Mouse (Mus musculus): ENCODE results near the gene Cldn19. TPM values are rescaled to one million over a fixed set of nuclear protein-coding genes. Genes with fewer than 3 reads are reported as not detected.

The Cldn19 gene
- polyA plus RNA-seq, 1 experiment from 2014 or later, result not detected

- H3K9me3 ChIP-seq (ENCODE audit: low read length), result no peaks in the 10 kb centered on the region
- no peak overlapping the region for H3K27ac ChIP-seq (ENCODE audit: low read length)
- TF ChIP-seq CTCF (IDR thresholded peaks at IDR 0.05) (no peak), EP300 (IDR thresholded peaks at IDR 0.05) (no peak)
- H3K9ac ChIP-seq (replicated peaks; ENCODE audit: low read depth), result no peak overlapping the region
- H3K4me2 ChIP-seq (replicated peaks; ENCODE audit: low read depth, low read length), result no peak overlapping the region
- H3K36me3 ChIP-seq (ENCODE audit: insufficient read depth, low read length), result no peaks in the 10 kb centered on the region
- H3K4me3 ChIP-seq (ENCODE audit: low read depth, low read length), result no peak overlapping the region
- WGBS, result 93% methylated on average over 12 of the region's 12 CpGs
- no peaks in the 10 kb centered on the region for H3K27me3 ChIP-seq (replicated peaks; ENCODE audit: insufficient read depth, low read length)
- DNase-seq (ENCODE audit: low spot score), result no peak
- ATAC-seq, result no peak
- no peaks in the 10 kb centered on the region; the same call in none of the 2 replicates for H3K4me1 ChIP-seq (ENCODE audit: insufficient read depth, low read depth, low read length)
Observed at GRCm38 (mm10) chr4:119242571-119242970, 12.6 kb upstream of the Cldn19 start.

- Histone ChIP-seq H3K36me3 (ENCODE audit: insufficient read depth, low read length) (no peaks in the 10 kb centered on the region), H3K4me2 (replicated peaks; ENCODE audit: low read depth, low read length) (no peak overlapping the region), H3K9me3 (ENCODE audit: low read length) (no peaks in the 10 kb centered on the region), H3K4me3 (ENCODE audit: low read depth, low read length) (no peak overlapping the region), H3K27me3 (replicated peaks; ENCODE audit: insufficient read depth, low read length) (no peaks in the 10 kb centered on the region), H3K9ac (replicated peaks; ENCODE audit: low read depth) (no peak overlapping the region), H3K4me1 (ENCODE audit: insufficient read depth, low read depth, low read length) (peaks cover 7% of the 10 kb centered on the region), H3K27ac (ENCODE audit: low read length) (no peak overlapping the region; the same call in 1 of the 2 replicates)
- no peak for TF ChIP-seq EP300 (IDR thresholded peaks at IDR 0.05)
- TF ChIP-seq CTCF (IDR thresholded peaks at IDR 0.05), result no peak
- ATAC-seq, result no peak
- 66% methylated on average over 22 of the region's 22 CpGs for WGBS
- DNase-seq (ENCODE audit: low spot score), result peak; percentile 45
Observed at GRCm38 (mm10) chr4:119244468-119245240, 10.6 kb upstream of the Cldn19 start.

DNA sequence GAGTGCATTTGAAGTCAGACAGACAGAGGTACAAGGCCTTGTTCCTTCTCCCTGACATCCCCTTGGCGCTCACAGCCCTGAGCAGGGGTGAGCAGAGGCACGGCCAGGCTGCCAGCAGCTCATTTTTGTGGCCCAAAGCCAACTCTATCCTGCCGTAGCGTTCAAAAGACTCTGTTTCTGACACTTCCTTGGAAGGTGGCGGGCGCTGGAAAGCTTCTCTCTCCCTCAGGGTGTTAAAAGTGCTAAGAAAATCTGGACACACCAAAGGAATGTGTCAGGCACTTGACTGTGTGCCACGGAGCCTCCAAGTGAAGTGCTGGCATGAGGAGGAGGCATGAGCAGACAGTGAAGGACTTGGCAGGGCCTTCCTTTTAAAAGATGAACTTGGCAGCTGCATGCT is 9.7 kb upstream of the Cldn19 start:
- Histone ChIP-seq H3K4me3 (ENCODE audit: low read depth, low read length) (no peak overlapping the region), H3K36me3 (ENCODE audit: insufficient read depth, low read length) (no peaks in the 10 kb centered on the region), H3K9me3 (ENCODE audit: low read length) (no peaks in the 10 kb centered on the region), H3K27me3 (replicated peaks; ENCODE audit: insufficient read depth, low read length) (no peaks in the 10 kb centered on the region), H3K4me2 (replicated peaks; ENCODE audit: low read depth, low read length) (no peak overlapping the region), H3K9ac (replicated peaks; ENCODE audit: low read depth) (no peak overlapping the region), H3K4me1 (ENCODE audit: insufficient read depth, low read depth, low read length) (peaks cover 7% of the 10 kb centered on the region), H3K27ac (ENCODE audit: low read length) (no peak overlapping the region; the same call in 1 of the 2 replicates)
- 29% methylated on average over 7 of the region's 7 CpGs for WGBS
- TF ChIP-seq CTCF (IDR thresholded peaks at IDR 0.05), result no peak
- 0 out of 2 replicates have a peak, but pooled peaks have one; percentile 22 for TF ChIP-seq EP300 (IDR thresholded peaks at IDR 0.05)
- ATAC-seq, result peak; percentile 7; the same call in 1 of the 2 replicates
- DNase-seq (ENCODE audit: low spot score), result peak; percentile 46

- Histone ChIP-seq H3K27ac (ENCODE audit: low read length) (no peak overlapping the region), H3K4me3 (ENCODE audit: low read depth, low read length) (no peak overlapping the region), H3K27me3 (replicated peaks; ENCODE audit: insufficient read depth, low read length) (no peaks in the 10 kb centered on the region), H3K36me3 (ENCODE audit: insufficient read depth, low read length) (no peaks in the 10 kb centered on the region), H3K4me1 (ENCODE audit: insufficient read depth, low read depth, low read length) (peaks cover 7% of the 10 kb centered on the region), H3K9me3 (ENCODE audit: low read length) (no peaks in the 10 kb centered on the region), H3K9ac (replicated peaks; ENCODE audit: low read depth) (no peak overlapping the region), H3K4me2 (replicated peaks; ENCODE audit: low read depth, low read length) (no peak overlapping the region)
- no peak for ATAC-seq
- 86% methylated on average over 9 of the region's 9 CpGs for WGBS
- no peak for TF ChIP-seq CTCF (IDR thresholded peaks at IDR 0.05)
- no peak for TF ChIP-seq EP300 (IDR thresholded peaks at IDR 0.05)
- no peak for DNase-seq (ENCODE audit: low spot score)
Observed at GRCm38 (mm10) chr4:119245961-119246360, 9.3 kb upstream of the Cldn19 start.

DNA sequence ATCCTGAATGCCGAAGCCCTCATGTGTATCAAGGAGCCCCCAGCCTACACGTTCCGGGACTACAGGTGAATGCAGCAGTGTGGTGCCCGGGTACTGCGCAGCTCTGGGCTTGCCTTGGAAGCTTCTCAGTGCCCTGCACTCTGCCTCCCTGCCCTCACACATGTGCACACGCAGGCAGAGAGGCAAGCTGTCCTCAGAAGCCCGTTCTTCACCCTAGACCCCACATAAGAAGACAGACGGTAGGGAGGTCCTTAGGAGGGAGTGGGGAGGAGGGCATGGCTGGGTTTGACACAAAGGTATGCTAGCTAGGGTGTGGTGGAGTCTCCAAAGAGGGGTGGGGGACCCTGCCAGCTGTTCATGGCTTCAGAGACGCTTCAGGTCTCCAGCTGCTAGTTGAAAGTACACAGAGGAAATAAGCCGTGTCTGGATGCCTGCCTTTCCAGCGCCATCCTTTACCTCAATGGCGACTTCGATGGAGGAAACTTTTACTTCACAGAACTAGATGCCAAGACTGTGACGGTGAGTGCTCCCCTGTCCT is 8.5 kb upstream of the Cldn19 start:
- Histone ChIP-seq H3K27ac (ENCODE audit: low read length) (no peak overlapping the region), H3K4me2 (replicated peaks; ENCODE audit: low read depth, low read length) (no peak overlapping the region), H3K27me3 (replicated peaks; ENCODE audit: insufficient read depth, low read length) (no peaks in the 10 kb centered on the region), H3K4me3 (ENCODE audit: low read depth, low read length) (no peak overlapping the region), H3K9me3 (ENCODE audit: low read length) (no peaks in the 10 kb centered on the region), H3K36me3 (ENCODE audit: insufficient read depth, low read length) (no peaks in the 10 kb centered on the region), H3K9ac (replicated peaks; ENCODE audit: low read depth) (no peak overlapping the region), H3K4me1 (ENCODE audit: insufficient read depth, low read depth, low read length) (peaks cover 7% of the 10 kb centered on the region)
- TF ChIP-seq CTCF (IDR thresholded peaks at IDR 0.05) (no peak), EP300 (IDR thresholded peaks at IDR 0.05) (no peak)
- DNase-seq (ENCODE audit: low spot score), result no peak
- ATAC-seq, result no peak
- WGBS, result 71% methylated on average over 14 of the region's 14 CpGs

DNA sequence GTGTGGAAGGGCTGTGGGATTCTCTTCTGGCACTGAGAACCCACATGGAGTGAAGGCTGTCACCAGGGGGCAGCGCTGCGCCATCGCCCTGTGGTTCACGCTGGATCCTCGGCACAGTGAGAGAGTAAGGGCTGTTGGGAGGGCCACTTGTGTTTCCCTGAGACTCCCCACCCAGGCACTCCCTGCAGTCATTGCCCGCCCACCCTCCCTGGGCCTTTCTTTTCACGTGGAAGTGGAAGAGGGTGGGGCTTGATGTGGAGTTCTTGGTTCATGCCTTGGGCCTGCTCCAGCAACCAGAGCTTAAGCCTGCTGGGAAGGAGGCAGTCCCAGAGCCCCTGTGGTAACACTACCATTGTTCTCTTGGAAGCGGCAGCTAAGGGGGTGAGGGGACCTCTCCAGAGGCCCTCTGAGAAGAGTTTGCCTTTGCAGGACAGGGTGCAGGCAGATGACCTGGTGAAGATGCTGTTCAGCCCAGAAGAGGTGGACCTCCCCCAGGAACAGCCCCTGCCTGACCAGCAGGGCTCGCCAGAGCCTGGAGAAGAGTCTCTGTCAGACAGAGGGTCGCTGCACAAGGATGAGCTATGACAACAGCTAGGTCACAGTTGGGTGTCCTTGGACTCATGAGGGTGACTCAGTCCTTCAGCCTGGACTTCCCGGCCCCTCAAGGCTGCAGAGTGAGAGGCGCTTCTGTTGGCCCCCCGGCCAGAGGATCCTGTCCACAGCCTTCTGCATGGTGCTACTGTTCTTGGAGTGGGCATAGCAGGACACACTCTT is 7.6 kb upstream of the Cldn19 start:
- peak overlapping the region; percentile 70; the same call in 1 of the 2 replicates for H3K27ac ChIP-seq (ENCODE audit: low read length)
- WGBS, result 33% methylated on average over 12 of the region's 13 CpGs
- peak; percentile 93 for DNase-seq (ENCODE audit: low spot score)

More for the DNA sequence above, 7.6 kb upstream of the Cldn19 start:
- no peaks in the 10 kb centered on the region for H3K36me3 ChIP-seq (ENCODE audit: insufficient read depth, low read length)
- H3K27me3 ChIP-seq (replicated peaks; ENCODE audit: insufficient read depth, low read length), result no peaks in the 10 kb centered on the region
- no peak overlapping the region for H3K4me3 ChIP-seq (ENCODE audit: low read depth, low read length)
- no peaks in the 10 kb centered on the region for H3K9me3 ChIP-seq (ENCODE audit: low read length)
- peak; percentile 54; the same call in 1 of the 2 replicates for TF ChIP-seq EP300 (IDR thresholded peaks at IDR 0.05)
- TF ChIP-seq CTCF (IDR thresholded peaks at IDR 0.05), result peak; percentile 96
- peaks cover 7% of the 10 kb centered on the region for H3K4me1 ChIP-seq (ENCODE audit: insufficient read depth, low read depth, low read length)
- H3K9ac ChIP-seq (replicated peaks; ENCODE audit: low read depth), result no peak overlapping the region
- ATAC-seq, result peak; percentile 90
- H3K4me2 ChIP-seq (replicated peaks; ENCODE audit: low read depth, low read length), result no peak overlapping the region

All from lung, postnatal 0 days (tissue).